Mouse (Mus musculus) kidney, postnatal 0 days (tissue): ENCODE results near the gene Tmem256. TPM values are rescaled to one million over a fixed set of nuclear protein-coding genes. Genes with fewer than 3 reads are reported as not detected.

Source experiments
- ATAC-seq: fragments of 200-750 bp; cut with Nextera tagmentation; replicated peaks from 2 replicates; pipeline ENCODE4 v1.8.0; 2017; ENCODE audit warnings: low read depth, moderate number of reproducible peaks, moderate TSS enrichment, moderate library complexity; ENCODE audit not compliant: low FRiP score
- DNase-seq: peaks from one replicate; pipeline ENCODE4 v3.0.0-alpha.2; 2016; ENCODE audit warnings: low spot score
- H3K27ac ChIP-seq: fragments of 300-500 bp; sonication (generic); 2 replicates; pipeline ENCODE4 v1.5.1; 2014; ENCODE audit warnings: mild to moderate bottlenecking
- H3K27me3 ChIP-seq: fragments of 300-500 bp; sonication (generic); 2 replicates; pipeline ENCODE4 v1.6.1; 2014; ENCODE audit warnings: low read length, mixed read lengths; ENCODE audit not compliant: insufficient read depth
- H3K36me3 ChIP-seq: fragments of 300-500 bp; sonication (generic); 2 replicates; pipeline ENCODE4 v1.6.1; 2014; ENCODE audit warnings: low read length, mixed read lengths; ENCODE audit not compliant: insufficient read depth
- H3K4me1 ChIP-seq: fragments of 300-500 bp; sonication (generic); replicated peaks from 2 replicates; pipeline ENCODE4 v1.6.1; 2014; ENCODE audit warnings: antibody characterized with exemption, low read length, mixed read lengths; ENCODE audit not compliant: insufficient read depth
- H3K4me2 ChIP-seq: fragments of 300-500 bp; sonication (generic); 2 replicates; pipeline ENCODE4 v1.6.1; 2014; ENCODE audit warnings: mild to moderate bottlenecking, low read length, moderate library complexity, mixed read lengths
- H3K4me3 ChIP-seq: fragments of 300-500 bp; sonication (generic); replicated peaks from 2 replicates; pipeline ENCODE4 v1.5.1; 2014; ENCODE audit warnings: low read depth, low read length
- H3K9ac ChIP-seq: fragments of 300-500 bp; sonication (generic); 2 replicates; pipeline ENCODE4 v1.6.1; 2014; ENCODE audit warnings: low read depth, low read length
- H3K9me3 ChIP-seq: fragments of 300-500 bp; sonication (generic); replicated peaks from 2 replicates; pipeline ENCODE4 v1.6.1; 2016; ENCODE audit warnings: low read length, inconsistent platforms, mixed read lengths
- CTCF ChIP-seq: IDR thresholded peaks from 2 replicates; pipeline ENCODE4 v1.5.1; 2016; ENCODE audit warnings: antibody characterized with exemption, low read depth, mild to moderate bottlenecking, moderate library complexity
- whole genome bisulfite sequencing: fragments of 180-500 bp; shearing (Covaris S2); extraction: QIAGEN DNeasy Blood & Tissue Kit; methylation state at CpG from one replicate; pipeline ENCODE4 v1.1.7; 2014; 5-methylcytosine and 5-hydroxymethylcytosine counted together
- polyA plus RNA-seq: library from polyadenylated mRNA; unstranded; fragments of >200 nt; fragmentation: Nextera tagmentation; extraction: Ambion mirVana; gene quantifications from 2 replicates; pipeline ENCODE4 v1.2.1, GENCODE M21; 2015

Tmem256 gene
- polyA plus RNA-seq, 1 experiment from 2014 or later: 528 TPM

GRCm38 (mm10) chr11:69837604-69837951 is 736 bp upstream of the Tmem256 start, which contains the start of gene Nlgn2:
Nlgn2 (minus strand) TSS chr11:69837784.
- Histone ChIP-seq H3K4me1 (peaks cover 27% of the 10 kb centered on the region), H3K27me3 (no peaks in the 10 kb centered on the region), H3K4me2 (peak within 1 kb of the TSS; percentile 97), H3K4me3 (peak within 1 kb of the TSS; percentile 59), H3K36me3 (no peaks in the 10 kb centered on the region), H3K9me3 (no peaks in the 10 kb centered on the region), H3K27ac (peak within 1 kb of the TSS; percentile 93), H3K9ac (peak within 1 kb of the TSS; percentile 75)
- peak; percentile 25; the same call in 1 of the 2 replicates for TF ChIP-seq CTCF
- DNase-seq (no peak), ATAC-seq (peak; percentile 56; the same call in 1 of the 2 replicates)
- under 1% methylated on average over 32 of the region's 32 CpGs for WGBS

DNA sequence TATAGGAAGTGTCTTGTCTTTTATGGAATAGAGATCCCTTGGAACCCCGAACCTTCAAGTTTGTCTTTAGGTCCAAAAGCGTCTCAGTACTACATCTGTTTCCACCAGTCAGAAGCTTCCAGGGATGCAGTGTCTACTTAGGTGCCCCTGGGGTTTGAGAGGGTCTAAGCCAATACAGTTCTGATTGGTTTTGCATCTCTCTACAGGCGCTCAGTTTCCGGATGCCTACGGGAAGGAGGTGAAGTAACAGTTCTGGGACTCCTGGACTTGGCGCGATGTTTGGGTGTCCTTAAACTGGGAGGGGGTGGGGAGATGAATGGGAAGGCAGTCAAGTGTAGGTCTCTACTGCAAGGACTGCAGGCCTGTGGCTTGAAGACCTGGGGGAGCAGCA is 395 bp downstream of the Tmem256 start:
- WGBS: 3% methylated on average over 7 of the region's 7 CpGs
- Histone ChIP-seq H3K27me3 (no peaks in the 10 kb centered on the region), H3K27ac (peak overlapping the region; percentile 93), H3K9me3 (no peaks in the 10 kb centered on the region), H3K4me3 (peak overlapping the region; percentile 59), H3K4me2 (peak overlapping the region; percentile 97), H3K9ac (peak overlapping the region; percentile 75), H3K4me1 (peaks cover 26% of the 10 kb centered on the region), H3K36me3 (no peaks in the 10 kb centered on the region)
- no peak for ATAC-seq
- peak; percentile 54 for DNase-seq
- TF ChIP-seq CTCF: no peak

- Histone ChIP-seq H3K4me1 (peaks cover 9% of the 10 kb centered on the region; the same call in 1 of the 2 replicates), H3K4me3 (peak within 1 kb of the TSS; percentile 75), H3K27ac (peak within 1 kb of the TSS; percentile 96), H3K9me3 (no peaks in the 10 kb centered on the region), H3K36me3 (peaks cover 20% of the 10 kb centered on the region), H3K4me2 (peak within 1 kb of the TSS; percentile 75), H3K27me3 (no peaks in the 10 kb centered on the region), H3K9ac (peak within 1 kb of the TSS; percentile 83)
- TF ChIP-seq CTCF: no peak
- 0% methylated on average over 37 of the region's 38 CpGs for WGBS
- ATAC-seq (peak; percentile 91), DNase-seq (peak; percentile 97)
These were observed 7.9 kb downstream of the Tmem256 start, which contains the start of gene Plscr3 for GRCm38 (mm10) chr11:69846198-69846680. Plscr3 (plus strand) TSS chr11:69846376.

GRCm38 (mm10) chr11:69846738-69847688 is 8.7 kb downstream of the Tmem256 start:
- WGBS: 8% methylated on average over 37 of the region's 37 CpGs
- DNase-seq (peak; percentile 46), ATAC-seq (peak; percentile 27)
- H3K4me3 ChIP-seq: peak overlapping the region; percentile 75
- H3K27me3 ChIP-seq: no peaks in the 10 kb centered on the region
- H3K4me2 ChIP-seq: peak overlapping the region; percentile 75
- H3K4me1 ChIP-seq: peaks cover 9% of the 10 kb centered on the region; the same call in 1 of the 2 replicates
- peak overlapping the region; percentile 83 for H3K9ac ChIP-seq
- no peak for TF ChIP-seq CTCF
- no peaks in the 10 kb centered on the region for H3K9me3 ChIP-seq
- H3K36me3 ChIP-seq: peaks cover 28% of the 10 kb centered on the region
- H3K27ac ChIP-seq: peak overlapping the region; percentile 96

- Histone ChIP-seq H3K27me3 (no peaks in the 10 kb centered on the region), H3K4me3 (no peak overlapping the region), H3K4me2 (no peak overlapping the region), H3K9me3 (no peaks in the 10 kb centered on the region), H3K36me3 (peaks cover 30% of the 10 kb centered on the region), H3K4me1 (peaks cover 9% of the 10 kb centered on the region; the same call in 1 of the 2 replicates), H3K9ac (no peak overlapping the region), H3K27ac (no peak overlapping the region)
- ATAC-seq (no peak), DNase-seq (no peak)
- 95% methylated on average over 6 of the region's 6 CpGs for WGBS
- no peak for TF ChIP-seq CTCF
These were observed 9.7 kb downstream of the Tmem256 start for GRCm38 (mm10) chr11:69848021-69848420.

- Histone ChIP-seq H3K4me3 (no peak overlapping the region), H3K27me3 (no peaks in the 10 kb centered on the region), H3K9ac (no peak overlapping the region), H3K36me3 (peaks cover 30% of the 10 kb centered on the region), H3K4me1 (peaks cover 9% of the 10 kb centered on the region; the same call in 1 of the 2 replicates), H3K9me3 (no peaks in the 10 kb centered on the region), H3K27ac (no peak overlapping the region), H3K4me2 (no peak overlapping the region)
- WGBS: 92% methylated on average over 9 of the region's 9 CpGs
- DNase-seq (no peak), ATAC-seq (no peak)
- no peak for TF ChIP-seq CTCF
These were observed 10.8 kb downstream of the Tmem256 start for GRCm38 (mm10) chr11:69849128-69849527.
